Mouse (Mus musculus): ENCODE data around the gene Ppp2r5e. TPM values are rescaled to one million over a fixed set of nuclear protein-coding genes. Genes with fewer than 3 reads are reported as not detected.

Ppp2r5e gene
- polyA plus RNA-seq, 1 experiment from 2014 or later, result 7.8 TPM

- Histone ChIP-seq H3K9me3 (replicated peaks; ENCODE audit: control insufficient read depth, low read length) (no peaks in the 10 kb centered on the region), H3K4me2 (ENCODE audit: low read depth, low read length) (no peak overlapping the region), H3K4me1 (ENCODE audit: control insufficient read depth, insufficient read depth, low read length) (peaks cover 14% of the 10 kb centered on the region), H3K27me3 (ENCODE audit: control insufficient read depth, insufficient read depth, low read length) (no peaks in the 10 kb centered on the region), H3K4me3 (replicated peaks; ENCODE audit: low read length) (no peak overlapping the region), H3K27ac (ENCODE audit: low read length) (peak overlapping the region; percentile 78), H3K36me3 (ENCODE audit: control insufficient read depth, insufficient read depth, low read length) (no peaks in the 10 kb centered on the region), H3K9ac (ENCODE audit: low read length) (no peak overlapping the region)
- no peak for ATAC-seq (ENCODE audit: insufficient read depth, low FRiP score)
- WGBS, result 67% methylated on average over 1 of the region's 1 CpGs
Measured at GRCm38 (mm10) chr12:75562996-75563618, 32.9 kb downstream of the Ppp2r5e start.

- 79% methylated on average over 4 of the region's 4 CpGs for WGBS
- Histone ChIP-seq H3K4me3 (replicated peaks; ENCODE audit: low read length) (no peak overlapping the region), H3K27me3 (ENCODE audit: control insufficient read depth, insufficient read depth, low read length) (no peaks in the 10 kb centered on the region), H3K4me1 (ENCODE audit: control insufficient read depth, insufficient read depth, low read length) (peaks cover 16% of the 10 kb centered on the region), H3K27ac (ENCODE audit: low read length) (no peak overlapping the region), H3K9me3 (replicated peaks; ENCODE audit: control insufficient read depth, low read length) (no peaks in the 10 kb centered on the region), H3K36me3 (ENCODE audit: control insufficient read depth, insufficient read depth, low read length) (no peaks in the 10 kb centered on the region), H3K4me2 (ENCODE audit: low read depth, low read length) (no peak overlapping the region), H3K9ac (ENCODE audit: low read length) (no peak overlapping the region)
- no peak for ATAC-seq (ENCODE audit: insufficient read depth, low FRiP score)
Measured at GRCm38 (mm10) chr12:75560681-75561387, 35.2 kb downstream of the Ppp2r5e start.

GRCm38 (mm10) chr12:75559196-75559595 is 36.8 kb downstream of the Ppp2r5e start:
- Histone ChIP-seq H3K4me2 (ENCODE audit: low read depth, low read length) (no peak overlapping the region), H3K4me3 (replicated peaks; ENCODE audit: low read length) (no peak overlapping the region), H3K9me3 (replicated peaks; ENCODE audit: control insufficient read depth, low read length) (no peaks in the 10 kb centered on the region), H3K36me3 (ENCODE audit: control insufficient read depth, insufficient read depth, low read length) (no peaks in the 10 kb centered on the region), H3K4me1 (ENCODE audit: control insufficient read depth, insufficient read depth, low read length) (peaks cover 16% of the 10 kb centered on the region), H3K27ac (ENCODE audit: low read length) (peak overlapping the region; percentile 47), H3K9ac (ENCODE audit: low read length) (no peak overlapping the region), H3K27me3 (ENCODE audit: control insufficient read depth, insufficient read depth, low read length) (no peaks in the 10 kb centered on the region)
- peak; percentile 89 for ATAC-seq (ENCODE audit: insufficient read depth, low FRiP score)
- 64% methylated on average over 2 of the region's 2 CpGs for WGBS

- Histone ChIP-seq H3K9ac (ENCODE audit: low read length) (no peak overlapping the region), H3K4me2 (ENCODE audit: low read depth, low read length) (no peak overlapping the region), H3K27ac (ENCODE audit: low read length) (no peak overlapping the region), H3K4me1 (ENCODE audit: control insufficient read depth, insufficient read depth, low read length) (peaks cover 12% of the 10 kb centered on the region; the same call in 1 of the 2 replicates), H3K27me3 (ENCODE audit: control insufficient read depth, insufficient read depth, low read length) (no peaks in the 10 kb centered on the region), H3K4me3 (replicated peaks; ENCODE audit: low read length) (no peak overlapping the region), H3K36me3 (ENCODE audit: control insufficient read depth, insufficient read depth, low read length) (no peaks in the 10 kb centered on the region), H3K9me3 (replicated peaks; ENCODE audit: control insufficient read depth, low read length) (no peaks in the 10 kb centered on the region)
- 70% methylated on average over 2 of the region's 2 CpGs for WGBS
- no peak for ATAC-seq (ENCODE audit: insufficient read depth, low FRiP score)
Measured at GRCm38 (mm10) chr12:75557813-75558212, 38.2 kb downstream of the Ppp2r5e start.

GRCm38 (mm10) chr12:75555032-75555431 is 41.0 kb downstream of the Ppp2r5e start:
- no peaks in the 10 kb centered on the region for H3K36me3 ChIP-seq (ENCODE audit: control insufficient read depth, insufficient read depth, low read length)
- H3K4me2 ChIP-seq (ENCODE audit: low read depth, low read length), result no peak overlapping the region
- H3K4me1 ChIP-seq (ENCODE audit: control insufficient read depth, insufficient read depth, low read length), result 0 out of 2 replicates have a peak, but pooled peaks cover 11% of the 10 kb centered on the region
- H3K27me3 ChIP-seq (ENCODE audit: control insufficient read depth, insufficient read depth, low read length), result no peaks in the 10 kb centered on the region
- 60% methylated on average over 3 of the region's 3 CpGs for WGBS
- H3K9ac ChIP-seq (ENCODE audit: low read length), result no peak overlapping the region
- no peak overlapping the region for H3K27ac ChIP-seq (ENCODE audit: low read length)
- H3K4me3 ChIP-seq (replicated peaks; ENCODE audit: low read length), result no peak overlapping the region
- ATAC-seq (ENCODE audit: insufficient read depth, low FRiP score), result no peak
- H3K9me3 ChIP-seq (replicated peaks; ENCODE audit: control insufficient read depth, low read length), result no peaks in the 10 kb centered on the region

GRCm38 (mm10) chr12:75552296-75552695 is 43.7 kb downstream of the Ppp2r5e start:
- no peaks in the 10 kb centered on the region for H3K36me3 ChIP-seq (ENCODE audit: control insufficient read depth, insufficient read depth, low read length)
- no peak overlapping the region for H3K27ac ChIP-seq (ENCODE audit: low read length)
- no peak overlapping the region for H3K9ac ChIP-seq (ENCODE audit: low read length)
- 0 out of 2 replicates have a peak, but pooled peaks cover 6% of the 10 kb centered on the region for H3K4me1 ChIP-seq (ENCODE audit: control insufficient read depth, insufficient read depth, low read length)
- H3K4me3 ChIP-seq (replicated peaks; ENCODE audit: low read length), result no peak overlapping the region
- H3K4me2 ChIP-seq (ENCODE audit: low read depth, low read length), result no peak overlapping the region
- H3K9me3 ChIP-seq (replicated peaks; ENCODE audit: control insufficient read depth, low read length), result no peaks in the 10 kb centered on the region
- no peaks in the 10 kb centered on the region for H3K27me3 ChIP-seq (ENCODE audit: control insufficient read depth, insufficient read depth, low read length)
- no peak for ATAC-seq (ENCODE audit: insufficient read depth, low FRiP score)
- 82% methylated on average over 3 of the region's 3 CpGs for WGBS

- Histone ChIP-seq H3K9me3 (replicated peaks; ENCODE audit: control insufficient read depth, low read length) (no peaks in the 10 kb centered on the region), H3K4me3 (replicated peaks; ENCODE audit: low read length) (no peak overlapping the region), H3K36me3 (ENCODE audit: control insufficient read depth, insufficient read depth, low read length) (no peaks in the 10 kb centered on the region), H3K4me2 (ENCODE audit: low read depth, low read length) (no peak overlapping the region), H3K9ac (ENCODE audit: low read length) (no peak overlapping the region), H3K27ac (ENCODE audit: low read length) (no peak overlapping the region), H3K4me1 (ENCODE audit: control insufficient read depth, insufficient read depth, low read length) (0 out of 2 replicates have a peak, but pooled peaks cover 6% of the 10 kb centered on the region), H3K27me3 (ENCODE audit: control insufficient read depth, insufficient read depth, low read length) (no peaks in the 10 kb centered on the region)
- WGBS, result 87% methylated on average over 5 of the region's 5 CpGs
- ATAC-seq (ENCODE audit: insufficient read depth, low FRiP score), result no peak
Measured at GRCm38 (mm10) chr12:75551671-75552070, 44.4 kb downstream of the Ppp2r5e start.

- no peak overlapping the region for H3K4me2 ChIP-seq (ENCODE audit: low read depth, low read length)
- 77% methylated on average over 9 of the region's 9 CpGs for WGBS
- no peaks in the 10 kb centered on the region for H3K27me3 ChIP-seq (ENCODE audit: control insufficient read depth, insufficient read depth, low read length)
- no peak overlapping the region for H3K4me3 ChIP-seq (replicated peaks; ENCODE audit: low read length)
- no peak overlapping the region for H3K27ac ChIP-seq (ENCODE audit: low read length)
- no peaks in the 10 kb centered on the region for H3K9me3 ChIP-seq (replicated peaks; ENCODE audit: control insufficient read depth, low read length)
- peaks cover 6% of the 10 kb centered on the region; the same call in 1 of the 2 replicates for H3K4me1 ChIP-seq (ENCODE audit: control insufficient read depth, insufficient read depth, low read length)
- no peaks in the 10 kb centered on the region for H3K36me3 ChIP-seq (ENCODE audit: control insufficient read depth, insufficient read depth, low read length)
- no peak for ATAC-seq (ENCODE audit: insufficient read depth, low FRiP score)
- no peak overlapping the region for H3K9ac ChIP-seq (ENCODE audit: low read length)
Measured at GRCm38 (mm10) chr12:75548999-75549398, 47.0 kb downstream of the Ppp2r5e start.

GRCm38 (mm10) chr12:75547174-75547573 is 48.9 kb downstream of the Ppp2r5e start:
- 69% methylated on average over 3 of the region's 3 CpGs for WGBS
- no peak overlapping the region for H3K4me3 ChIP-seq (replicated peaks; ENCODE audit: low read length)
- H3K9me3 ChIP-seq (replicated peaks; ENCODE audit: control insufficient read depth, low read length), result no peaks in the 10 kb centered on the region
- no peaks in the 10 kb centered on the region for H3K36me3 ChIP-seq (ENCODE audit: control insufficient read depth, insufficient read depth, low read length)
- peaks cover 3% of the 10 kb centered on the region for H3K4me1 ChIP-seq (ENCODE audit: control insufficient read depth, insufficient read depth, low read length)
- H3K27me3 ChIP-seq (ENCODE audit: control insufficient read depth, insufficient read depth, low read length), result no peaks in the 10 kb centered on the region
- H3K9ac ChIP-seq (ENCODE audit: low read length), result no peak overlapping the region
- H3K27ac ChIP-seq (ENCODE audit: low read length), result no peak overlapping the region
- H3K4me2 ChIP-seq (ENCODE audit: low read depth, low read length), result no peak overlapping the region
- ATAC-seq (ENCODE audit: insufficient read depth, low FRiP score), result no peak
